Mouse (Mus musculus) liver, postnatal 0 days (tissue): ENCODE results near the gene Ifitm3. TPM values are rescaled to one million over a fixed set of nuclear protein-coding genes. Genes with fewer than 3 reads are reported as not detected.

Experiments
- ATAC-seq: fragments of 200-750 bp; cut with Nextera tagmentation; 2 replicates; pipeline ENCODE4 v1.8.0; 2017; ENCODE audit warnings: mild to moderate bottlenecking, moderate library complexity
- DNase-seq: peaks from one replicate; pipeline ENCODE4 v3.0.0-alpha.2; 2016
- H3K27ac ChIP-seq: fragments of 300-500 bp; sonication (generic); 2 replicates; pipeline ENCODE4 v1.5.1; 2014; ENCODE audit warnings: antibody characterized with exemption, moderate library complexity, mild to moderate bottlenecking, low read depth
- H3K27me3 ChIP-seq: fragments of 300-500 bp; sonication (generic); 2 replicates; pipeline ENCODE4 v1.6.1; 2014; ENCODE audit warnings: low read length, control low read depth, mixed read lengths; ENCODE audit not compliant: insufficient read depth
- H3K36me3 ChIP-seq: fragments of 300-500 bp; sonication (generic); replicated peaks from 2 replicates; pipeline ENCODE4 v1.6.1; 2014; ENCODE audit warnings: mild to moderate bottlenecking, control low read depth, low read length, moderate library complexity, mixed read lengths; ENCODE audit not compliant: insufficient read depth
- H3K4me1 ChIP-seq: fragments of 300-500 bp; sonication (generic); 2 replicates; pipeline ENCODE4 v1.6.1; 2014; ENCODE audit warnings: antibody characterized with exemption, mild to moderate bottlenecking, control low read depth; ENCODE audit not compliant: insufficient read depth
- H3K4me2 ChIP-seq: fragments of 300-500 bp; sonication (generic); 2 replicates; pipeline ENCODE4 v1.6.1; 2014; ENCODE audit warnings: low read depth, mild to moderate bottlenecking, low read length, moderate library complexity, mixed read lengths
- H3K4me3 ChIP-seq: fragments of 300-500 bp; sonication (generic); 2 replicates; pipeline ENCODE4 v1.5.1; 2014; ENCODE audit warnings: low read depth, low read length
- H3K9ac ChIP-seq: fragments of 300-500 bp; sonication (generic); replicated peaks from 2 replicates; pipeline ENCODE4 v1.6.1; 2014; ENCODE audit warnings: mild to moderate bottlenecking, moderate library complexity
- H3K9me3 ChIP-seq: fragments of 300-500 bp; sonication (generic); 2 replicates; pipeline ENCODE4 v1.6.1; 2016; ENCODE audit warnings: mild to moderate bottlenecking, control low read depth, low read length, mixed read lengths
- CTCF ChIP-seq: sonication (generic); IDR thresholded peaks from 2 replicates; pipeline ENCODE4 v1.5.1; 2016; ENCODE audit warnings: antibody characterized with exemption, low read depth
- EP300 ChIP-seq: IDR thresholded peaks from 2 replicates; pipeline ENCODE4 v1.6.1; 2016; ENCODE audit warnings: antibody characterized with exemption, low read depth, mild to moderate bottlenecking
- WGBS: fragments of 180-500 bp; shearing (Covaris S2); extraction: QIAGEN DNeasy Blood & Tissue Kit; methylation state at CpG from one replicate; pipeline ENCODE4 v1.1.7; 2014; ENCODE audit not compliant: insufficient replicate concordance; 5-methylcytosine and 5-hydroxymethylcytosine counted together
- polyA plus RNA-seq: library from polyadenylated mRNA; unstranded; fragments of >200 nt; fragmentation: Nextera tagmentation; extraction: Ambion mirVana; gene quantifications from 2 replicates; pipeline ENCODE4 v1.2.1, GENCODE M21; 2015

Gene Ifitm3
- polyA plus RNA-seq, 1 experiment from 2014 or later: 295 TPM

DNA sequence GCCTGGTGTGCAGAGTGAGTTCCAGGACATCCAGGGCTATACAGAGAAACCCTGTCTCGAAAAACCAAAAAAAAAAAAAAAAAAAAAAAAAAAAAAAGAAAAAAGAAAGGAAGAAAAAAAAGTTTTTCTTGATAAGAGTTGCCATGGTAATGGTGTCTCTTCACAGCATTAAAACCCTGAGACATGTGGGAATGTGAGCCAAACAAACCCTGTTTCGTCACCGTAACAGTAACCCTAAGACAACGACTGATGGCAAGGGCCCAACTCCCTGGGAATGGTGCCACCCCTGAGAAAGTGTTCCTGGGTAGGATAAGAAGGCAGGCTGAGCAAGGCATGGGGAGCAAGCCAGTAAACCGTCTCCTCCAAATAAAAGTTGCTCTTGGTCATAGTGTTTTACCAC lies 3.7 kb downstream of the Ifitm3 start:
- Histone ChIP-seq H3K9me3 (no peaks in the 10 kb centered on the region), H3K27ac (peak overlapping the region; percentile 39; the same call in 1 of the 2 replicates), H3K4me1 (peaks cover 31% of the 10 kb centered on the region), H3K4me3 (no peak overlapping the region), H3K27me3 (no peaks in the 10 kb centered on the region), H3K36me3 (no peaks in the 10 kb centered on the region), H3K9ac (no peak overlapping the region), H3K4me2 (no peak overlapping the region)
- TF ChIP-seq EP300 (no peak), CTCF (no peak)
- ATAC-seq: no peak
- DNase-seq: no peak
- 67% methylated on average over 5 of the region's 5 CpGs for WGBS

DNA sequence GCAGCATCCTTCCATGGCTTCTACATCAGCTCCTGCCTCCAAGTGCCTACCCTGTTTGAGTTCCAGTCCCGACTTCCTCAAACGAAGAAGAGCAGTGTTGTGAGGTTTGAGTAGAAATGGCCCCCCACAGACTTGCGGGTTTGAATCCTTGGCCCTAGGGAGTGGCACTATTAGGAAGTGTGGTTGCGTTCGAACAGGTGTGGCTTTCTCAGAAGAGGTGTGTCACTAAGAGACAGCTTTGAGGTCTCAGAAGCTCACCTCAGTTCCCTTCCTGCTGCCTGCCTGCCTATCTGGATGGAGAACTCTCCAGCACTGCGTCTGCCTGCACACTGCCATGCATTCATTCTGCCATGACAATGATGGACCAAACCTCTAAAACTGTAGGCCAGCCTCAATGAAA lies 4.1 kb downstream of the Ifitm3 start:
- Histone ChIP-seq H3K4me1 (peaks cover 26% of the 10 kb centered on the region), H3K4me3 (no peak overlapping the region), H3K36me3 (no peaks in the 10 kb centered on the region), H3K27me3 (no peaks in the 10 kb centered on the region), H3K9ac (no peak overlapping the region), H3K9me3 (no peaks in the 10 kb centered on the region), H3K27ac (peak overlapping the region; percentile 55), H3K4me2 (no peak overlapping the region)
- DNase-seq (peak; percentile 33), ATAC-seq (no peak)
- TF ChIP-seq CTCF (no peak), EP300 (no peak)
- 55% methylated on average over 6 of the region's 6 CpGs for WGBS

DNA sequence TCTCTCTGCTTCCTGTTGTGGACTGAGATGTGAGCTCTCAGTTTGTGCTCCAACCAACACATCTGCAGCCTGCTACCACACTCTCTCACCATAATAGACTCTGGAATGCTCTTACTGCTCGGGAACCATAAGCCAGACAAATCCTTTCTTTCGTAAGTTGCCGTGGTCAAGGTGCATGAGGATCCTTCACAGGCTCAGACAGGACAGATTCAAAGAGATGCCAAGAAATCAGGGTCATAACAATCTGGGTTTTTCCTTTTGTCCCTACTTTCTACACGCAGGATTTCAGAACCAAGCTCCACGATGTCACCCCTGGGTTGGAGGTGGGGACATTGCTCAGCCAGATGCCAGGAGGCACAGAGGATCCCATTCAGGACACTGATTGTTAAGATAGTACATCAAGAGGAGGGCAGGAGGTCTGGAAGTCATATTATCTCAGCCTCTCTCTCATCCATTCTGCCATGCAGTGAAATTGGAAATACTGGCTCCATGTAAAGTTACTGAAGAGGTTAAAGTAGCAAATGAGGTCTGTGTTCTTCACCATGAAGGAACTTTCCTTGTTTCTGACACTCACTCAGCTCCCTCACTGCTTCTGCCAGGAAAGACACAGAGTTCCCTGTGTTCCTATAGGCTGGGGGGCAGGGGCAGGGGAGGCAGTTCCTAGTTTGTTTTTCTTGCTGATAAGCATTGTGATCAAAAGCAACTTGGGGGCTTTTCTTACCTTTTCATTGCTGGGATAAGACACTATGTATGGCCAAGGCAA lies 7.1 kb downstream of the Ifitm3 start:
- peak overlapping the region; percentile 29; the same call in 1 of the 2 replicates for H3K27ac ChIP-seq
- no peak for ATAC-seq

DNA sequence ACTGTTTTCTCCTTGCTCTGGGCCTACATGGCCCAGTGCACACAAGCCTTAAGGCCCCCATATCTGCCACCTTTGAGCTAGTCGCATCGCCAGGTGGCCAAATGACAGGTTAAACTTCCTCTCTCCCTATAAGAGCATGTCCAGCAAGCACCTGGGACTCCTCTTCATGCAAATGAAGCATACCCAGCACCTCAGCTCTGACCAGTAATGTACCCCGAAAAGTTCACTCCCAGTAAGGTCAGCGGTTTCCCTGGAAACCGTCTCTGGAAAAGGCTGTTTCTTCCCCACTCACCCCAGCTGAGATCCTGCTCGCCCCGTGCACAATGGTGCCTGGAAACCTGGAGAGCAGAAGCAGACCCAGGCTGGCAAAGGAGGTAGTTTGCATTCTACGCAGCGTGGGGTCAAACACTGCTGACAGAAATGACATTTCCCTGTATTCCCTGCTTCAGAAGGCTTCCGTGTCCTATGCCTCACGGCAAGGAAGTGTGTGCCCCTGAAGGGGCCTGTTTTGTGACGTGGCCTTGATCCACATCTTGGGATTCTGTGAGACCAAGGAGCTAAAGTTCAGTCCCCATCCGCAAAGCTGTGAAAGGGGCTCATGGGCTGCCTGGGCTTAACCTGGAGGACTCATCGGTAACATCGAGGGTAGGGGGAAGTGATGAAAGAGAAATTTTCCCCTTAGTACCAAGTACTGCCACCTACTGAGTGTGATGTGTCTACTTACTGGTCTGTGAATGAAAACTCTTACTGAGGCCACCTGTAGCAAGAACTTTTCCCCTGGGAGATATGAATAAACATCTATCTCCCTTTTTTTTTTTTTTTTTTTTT lies 9.5 kb downstream of the Ifitm3 start:
- WGBS: 75% methylated on average over 15 of the region's 15 CpGs
- no peak for TF ChIP-seq EP300
- TF ChIP-seq CTCF: no peak
- H3K4me1 ChIP-seq: peaks cover 3% of the 10 kb centered on the region; the same call in 1 of the 2 replicates
- no peak for DNase-seq
- H3K27me3 ChIP-seq: no peaks in the 10 kb centered on the region
- H3K27ac ChIP-seq: peak overlapping the region; percentile 6; the same call in 1 of the 2 replicates
- H3K9ac ChIP-seq: no peak overlapping the region
- ATAC-seq: no peak
- H3K4me3 ChIP-seq: no peak overlapping the region
- no peaks in the 10 kb centered on the region for H3K9me3 ChIP-seq
- no peak overlapping the region for H3K4me2 ChIP-seq
- H3K36me3 ChIP-seq: no peaks in the 10 kb centered on the region

More for the DNA sequence above, 7.1 kb downstream of the Ifitm3 start:
- no peak for DNase-seq
- no peaks in the 10 kb centered on the region for H3K36me3 ChIP-seq
- H3K4me3 ChIP-seq: no peak overlapping the region
- H3K9ac ChIP-seq: no peak overlapping the region
- 75% methylated on average over 5 of the region's 5 CpGs for WGBS
- no peak for TF ChIP-seq CTCF
- no peak for TF ChIP-seq EP300
- H3K4me1 ChIP-seq: peaks cover 9% of the 10 kb centered on the region
- H3K27me3 ChIP-seq: no peaks in the 10 kb centered on the region
- H3K4me2 ChIP-seq: no peak overlapping the region
- H3K9me3 ChIP-seq: no peaks in the 10 kb centered on the region

DNA sequence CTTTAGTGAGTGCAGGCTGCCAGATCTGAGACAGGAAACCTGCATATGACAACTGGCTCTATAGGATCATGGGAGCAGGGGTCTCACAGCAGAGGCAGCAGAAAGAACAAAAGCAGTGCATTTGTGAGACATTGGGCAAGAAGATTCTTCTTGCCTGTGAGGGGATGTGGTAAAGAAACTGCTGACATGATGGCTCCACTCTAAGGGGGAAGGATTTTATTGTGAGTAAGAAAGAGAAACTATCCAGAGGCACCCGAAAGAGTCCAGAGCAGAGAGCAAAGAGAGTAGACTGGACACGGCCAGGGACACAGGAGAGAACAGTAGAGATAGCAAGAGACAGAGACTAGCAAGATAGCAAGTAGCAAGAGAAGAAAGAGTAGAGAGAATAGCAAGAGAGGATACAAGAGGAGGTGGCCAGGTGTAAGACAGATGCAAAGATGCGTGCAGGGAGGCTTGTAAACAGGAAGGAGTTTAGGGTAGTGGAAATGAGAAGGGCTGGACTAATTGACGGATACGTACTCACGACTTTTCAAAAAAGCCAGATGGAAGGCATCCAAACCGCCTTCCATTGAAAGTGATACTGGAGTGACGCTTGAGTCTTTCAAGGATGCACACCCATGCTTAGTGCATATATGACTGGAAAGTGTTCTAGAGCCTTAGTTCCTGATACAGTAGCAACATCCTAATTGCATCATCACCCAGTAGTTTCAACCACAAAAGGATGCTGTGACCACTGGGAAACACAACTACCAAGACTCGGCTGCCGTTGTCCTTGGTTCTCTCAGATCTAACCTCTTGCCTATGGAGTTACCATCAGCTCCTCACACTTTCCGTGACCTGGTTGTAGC lies 11.5 kb downstream of the Ifitm3 start:
- ATAC-seq (peak; percentile 72), DNase-seq (no peak)
- Histone ChIP-seq H3K4me1 (peaks cover 3% of the 10 kb centered on the region; the same call in 1 of the 2 replicates), H3K9ac (peak overlapping the region; percentile 27; the same call in 1 of the 2 replicates), H3K9me3 (no peaks in the 10 kb centered on the region), H3K36me3 (no peaks in the 10 kb centered on the region), H3K4me3 (peak overlapping the region; percentile 18; the same call in 1 of the 2 replicates), H3K27ac (peak overlapping the region; percentile 81), H3K27me3 (no peaks in the 10 kb centered on the region), H3K4me2 (peak overlapping the region; percentile 27; the same call in 1 of the 2 replicates)
- no peak for TF ChIP-seq CTCF
- peak; percentile 39; the same call in 1 of the 2 replicates for TF ChIP-seq EP300
- WGBS: 57% methylated on average over 11 of the region's 11 CpGs
